Mouse (Mus musculus) cortical plate, adult 2 months (tissue): ENCODE measurements around the gene Prdm12.

ENCODE experiments used
- CTCF ChIP-seq: fragments of 200-500 bp; IDR thresholded peaks from 2 replicates; pipeline ENCODE4 v1.5.1; 2011; ENCODE audit warnings: mild to moderate bottlenecking, control low read depth, low read length; ENCODE audit not compliant: insufficient read depth; ENCODE audit errors: extremely low read depth
- POLR2A ChIP-seq: fragments of 200-500 bp; IDR thresholded peaks from 2 replicates; pipeline ENCODE4 v1.6.1; 2011; ENCODE audit warnings: mild to moderate bottlenecking, low read length, control low read depth; ENCODE audit not compliant: insufficient read depth; ENCODE audit errors: extremely low read depth

GRCm38 (mm10) chr2:31656374-31656773, 16.5 kb downstream of the Prdm12 start:
- TF ChIP-seq POLR2A (no peak), CTCF (no peak)
